ENCODE assay signal across 9 mouse cellular contexts in genomic region chr16:31906896-31907295, GRCm38 (mm10). TPM values are rescaled to one million over a fixed set of nuclear protein-coding genes. Genes with fewer than 3 reads are reported as not detected.
A peak's percentile ranks its signal among the peaks of the same experiment; 100 is the strongest.
DNase-seq lines count a peak whose midpoint lies in the region; ATAC-seq lines count a peak whose summit lies in the region.
"Had no signal": no experiment of that assay in that cellular context is flagged by ENCODE, and none has a peak within 500 bp of the region (broad histone marks: within the 10 kb centered on the region; RNA-seq: fewer than 3 reads in every experiment).

No protein-coding gene starts in this region.

- H3K27ac ChIP-seq in midbrain, embryonic 15.5 days: peak overlapping the region; percentile 32; the same call in 1 of the 2 replicates

- ATAC-seq in midbrain, embryonic 15.5 days (replicated peaks): peak; percentile 71

- 7% methylated on average over 9 of the region's 9 CpGs for WGBS in midbrain, embryonic 15.5 days

- H3K4me2 ChIP-seq in midbrain, embryonic 15.5 days: peak overlapping the region; percentile 36

- H3K4me1 ChIP-seq in midbrain, embryonic 15.5 days: peaks cover 15% of the 10 kb centered on the region

- no peak overlapping the region for H3K9ac ChIP-seq in midbrain, embryonic 15.5 days

- peak overlapping the region; percentile 13; the same call in 1 of the 2 replicates for H3K4me3 ChIP-seq in midbrain, embryonic 15.5 days

- DNase-seq in right cerebral cortex, adult 18-20 months: peak; percentile 45
- DNase-seq in right cerebral cortex, postnatal 36 days (ENCODE audit: low spot score in 2 of 2): no peak
- peak; percentile 59 for DNase-seq in embryo, embryonic 11 days
- DNase-seq in heart, postnatal 36 days: peak; percentile 32 to 41
- DNase-seq in liver: peak; percentile 49
- no peak for DNase-seq in right cerebral cortex, postnatal 4 days
- no peak for DNase-seq in urinary bladder, adult 2 months (ENCODE audit: low spot score)

- H3K9me3 ChIP-seq in midbrain, embryonic 15.5 days: no peaks in the 10 kb centered on the region

- intact Hi-C loops in heart, postnatal 36 days (cut with DNase I): no loop called here

- no peaks in the 10 kb centered on the region for H3K36me3 ChIP-seq in midbrain, embryonic 15.5 days (replicated peaks)

- H3K27me3 ChIP-seq in midbrain, embryonic 15.5 days (replicated peaks): no peaks in the 10 kb centered on the region

RNA-seq across cellular contexts. Expression of gene Pigz, which starts 26.8 kb away (rescaled TPM):
- total RNA-seq in heart, postnatal 36 days (2021): 1 to 10 TPM in 1 of 2 experiments, under 1 TPM in 1; 0.81 to 2.0 TPM
- 2.8 and 3.4 TPM in 2 replicates for polyA plus RNA-seq in midbrain, embryonic 15.5 days (2015; fragmentation: Nextera tagmentation; extraction: Ambion mirVana)
- polyA plus RNA-seq in urinary bladder, adult 2 months (2012; rRNA removed): 9.9 and 11.3 TPM in 2 replicates

RNA-seq across cellular contexts. Expression of gene Meltf, which starts 28.3 kb away (rescaled TPM):
- total RNA-seq in heart, postnatal 36 days (2021): not detected
- polyA plus RNA-seq in midbrain, embryonic 15.5 days (2015; fragmentation: Nextera tagmentation; extraction: Ambion mirVana): 0.12 and 0.33 TPM in 2 replicates
- polyA plus RNA-seq in urinary bladder, adult 2 months (2012; rRNA removed): 0.18 and 0.19 TPM in 2 replicates
- total RNA-seq: liver, adult 2 months had no signal
- polyA plus RNA-seq: liver, adult 2 months had no signal

RNA-seq across cellular contexts. Expression of gene 0610012G03Rik, which starts 41.4 kb away (rescaled TPM):
- total RNA-seq in heart, postnatal 36 days (2021): 10 to 100 TPM; 74.5 to 75.6 TPM
- polyA plus RNA-seq in midbrain, embryonic 15.5 days (2015; fragmentation: Nextera tagmentation; extraction: Ambion mirVana): 115 and 121 TPM in 2 replicates
- polyA plus RNA-seq in urinary bladder, adult 2 months (2012; rRNA removed): 30.8 and 39.6 TPM in 2 replicates

RNA-seq across cellular contexts. Expression of gene Ncbp2, which starts 41.4 kb away (rescaled TPM):
- 10 to 100 TPM; 23.6 to 27.0 TPM for total RNA-seq in heart, postnatal 36 days (2021)
- polyA plus RNA-seq in midbrain, embryonic 15.5 days (2015; fragmentation: Nextera tagmentation; extraction: Ambion mirVana): 98.1 and 98.9 TPM in 2 replicates
- polyA plus RNA-seq in urinary bladder, adult 2 months (2012; rRNA removed): 61.1 and 75.7 TPM in 2 replicates

Comparison
In these comparisons a context has a peak if more than half of its experiments do, and no peak if none do; other contexts are left out.
1. DNase-seq: peak in right cerebral cortex, adult 18-20 months (single experiment), embryo, embryonic 11 days (single experiment), heart, postnatal 36 days (2 of 2) and liver (single experiment); none in right cerebral cortex, postnatal 36 days (0 of 2), right cerebral cortex, postnatal 4 days (single experiment) and urinary bladder, adult 2 months (single experiment).